Mouse (Mus musculus) brain, embryonic 14.5 days (tissue): ENCODE results near the gene Eya2.

Experiments used
- CTCF ChIP-seq: fragments of 200-500 bp; IDR thresholded peaks from 2 replicates; pipeline ENCODE4 v1.5.1; 2012; ENCODE audit warnings: inconsistent platforms, mild to moderate bottlenecking, moderate library complexity, borderline replicate concordance; ENCODE audit not compliant: insufficient read depth, insufficient read length; ENCODE audit errors: extremely low read depth
- POLR2A ChIP-seq: fragments of 200-500 bp; IDR thresholded peaks from 2 replicates; pipeline ENCODE4 v1.6.1; 2012; ENCODE audit warnings: mild to moderate bottlenecking, inconsistent platforms, borderline replicate concordance; ENCODE audit not compliant: poor library complexity, insufficient read depth, insufficient read length, severe bottlenecking; ENCODE audit errors: extremely low read depth

DNA sequence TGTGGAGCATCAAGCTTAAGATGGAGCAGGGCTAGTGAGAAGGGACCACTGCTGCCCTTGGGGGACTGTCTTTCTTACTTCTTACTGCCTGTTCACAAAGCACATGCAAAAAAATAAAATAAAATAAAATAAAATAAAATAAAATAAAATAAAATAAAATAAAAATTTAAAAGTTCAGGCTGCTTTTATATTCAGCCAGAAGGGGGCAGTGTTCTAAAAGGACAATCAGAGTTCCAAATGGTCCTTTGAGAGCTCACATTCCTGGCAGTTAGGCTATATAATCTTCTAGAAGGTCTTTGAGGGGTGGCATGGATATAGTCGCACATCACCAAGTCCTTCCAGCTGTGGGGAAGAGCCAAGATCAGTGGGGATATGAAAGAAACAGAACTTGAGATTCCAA, 191.6 kb downstream of the Eya2 start:
- TF ChIP-seq CTCF (no peak), POLR2A (no peak)
